Mouse (Mus musculus) spleen, adult 12 weeks (tissue): Measurements from ENCODE around the gene Nrros.
A peak's percentile ranks its signal among the peaks of the same experiment; 100 is the strongest.

Experiments
- DNase-seq: peaks from one replicate; pipeline ENCODE4 v3.0.0; 2022; ENCODE audit warnings: low spot score

The Nrros gene

DNA sequence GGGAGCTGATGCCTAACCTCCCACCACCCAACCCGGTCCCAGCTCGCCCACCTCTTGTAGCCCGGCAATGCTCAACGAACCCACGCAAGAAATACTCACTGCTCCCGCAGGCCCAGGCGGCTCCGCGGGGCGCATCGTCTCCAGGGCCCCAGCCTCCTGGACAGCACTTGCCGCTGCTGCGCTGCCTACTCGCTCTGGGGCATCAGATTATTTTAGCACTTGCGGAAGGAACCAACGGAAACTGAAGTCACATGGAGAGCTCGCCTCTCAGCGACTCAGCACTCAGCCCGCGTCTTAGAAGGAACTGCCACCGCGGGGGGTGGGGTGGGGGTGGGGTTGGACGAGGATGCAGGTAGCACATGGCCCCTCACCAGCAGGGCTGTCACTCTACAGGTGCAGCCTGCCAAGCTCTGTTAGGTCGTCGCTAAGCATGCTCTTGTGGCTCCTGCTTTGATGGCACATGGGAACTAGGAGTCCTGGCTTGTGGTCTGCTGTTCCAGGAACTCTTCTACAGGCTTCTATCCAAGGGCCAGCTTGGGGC, at the start of gene Nrros:
Nrros (minus strand) TSS at position 314 of the 541 bp plus-strand sequence.
- DNase-seq: peak; percentile 57

DNA sequence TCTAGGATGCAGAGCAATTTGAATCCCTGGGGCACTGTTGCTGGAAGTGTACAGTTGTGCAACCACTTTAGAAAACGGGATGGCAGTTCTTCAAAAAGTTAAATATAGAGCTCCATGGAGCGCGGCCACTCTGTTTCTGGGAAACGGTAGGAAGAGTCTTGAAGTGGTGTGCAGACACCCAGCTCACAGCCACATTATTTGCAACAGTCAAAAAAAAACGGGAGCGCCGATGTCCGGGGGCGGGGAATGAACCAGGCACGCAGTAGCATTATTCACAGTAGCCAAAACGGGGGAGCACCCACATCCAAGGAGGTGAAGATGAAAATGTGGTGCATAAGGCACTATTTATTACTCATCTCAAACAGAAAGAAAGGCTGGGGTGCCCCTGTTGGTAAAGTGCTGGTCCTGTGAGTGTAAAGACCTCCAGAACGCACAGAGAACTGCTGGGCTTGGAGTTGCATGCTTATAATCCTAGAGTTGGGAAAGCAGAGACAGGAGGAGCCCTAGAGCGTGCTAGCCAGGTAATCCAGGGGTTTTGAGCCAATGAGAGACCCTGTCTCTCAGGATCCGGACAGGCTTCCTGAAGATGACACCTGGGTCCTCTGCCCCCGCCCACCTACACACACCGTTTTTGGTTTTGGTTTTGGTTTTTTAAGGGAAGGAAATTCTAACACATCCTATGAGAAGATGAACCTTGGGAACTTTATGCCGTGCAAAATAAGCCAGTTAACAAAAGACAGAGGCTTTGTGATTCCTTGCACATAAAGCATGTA, 49.6 kb upstream of the Nrros start:
- no peak for DNase-seq

DNA sequence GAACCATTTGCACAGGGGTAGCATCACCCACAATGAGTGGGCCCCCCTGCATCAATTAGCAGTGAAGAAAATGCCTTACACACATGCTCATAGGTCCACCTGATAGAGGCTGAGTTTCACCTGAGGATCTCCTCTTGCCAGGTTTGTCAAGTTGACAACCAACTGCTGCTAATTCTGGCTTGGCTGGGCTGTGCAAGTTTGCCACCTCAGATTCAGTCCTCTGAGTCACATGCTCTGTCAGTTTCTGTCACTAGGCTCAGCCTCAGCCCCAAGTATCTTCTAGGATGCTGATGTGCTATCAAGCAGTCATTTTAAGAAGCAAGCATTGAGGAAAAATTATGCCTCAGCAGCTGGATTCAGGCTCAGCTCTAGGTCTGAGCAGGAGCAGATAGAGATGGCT, 48.8 kb upstream of the Nrros start:
- DNase-seq: no peak

DNA sequence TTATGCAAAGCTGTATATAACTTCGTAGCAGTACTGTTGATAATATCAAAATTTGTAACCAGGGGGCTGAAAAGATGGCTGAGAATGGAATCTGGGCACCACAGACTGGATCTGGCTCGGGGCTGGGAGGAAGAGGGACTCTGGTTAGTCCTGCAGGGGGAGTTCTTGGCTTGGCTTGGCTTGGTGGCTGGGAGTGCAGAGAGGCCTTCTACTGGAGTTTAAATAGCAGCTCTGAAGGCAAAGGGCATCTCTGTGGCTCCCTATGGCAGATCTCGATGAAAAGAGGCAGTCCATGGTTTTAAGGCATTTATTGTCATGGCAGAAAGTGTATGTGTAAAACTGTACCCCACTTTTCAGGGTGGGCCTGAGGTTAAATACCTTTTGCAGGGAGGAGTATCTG, 39.5 kb upstream of the Nrros start:
- DNase-seq: no peak

GRCm38 (mm10) chr16:32202681-32203080, 37.3 kb upstream of the Nrros start:
- peak; percentile 82 for DNase-seq

DNA sequence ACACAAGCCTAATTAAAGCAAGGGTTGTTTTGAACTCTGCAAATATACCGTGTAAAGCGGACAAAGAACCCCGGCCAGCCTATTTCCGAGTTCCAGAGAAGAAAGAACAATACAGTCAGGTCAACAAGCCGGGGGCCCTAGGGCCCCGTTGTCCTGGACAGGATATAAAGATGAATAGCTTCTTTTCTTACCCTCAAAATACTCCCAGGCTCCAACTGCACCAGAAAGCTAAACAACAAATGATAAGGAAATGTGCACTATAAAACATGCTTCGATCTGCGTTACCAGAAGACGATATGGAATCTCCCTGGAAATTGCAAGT, 35.6 kb upstream of the Nrros start:
- DNase-seq: no peak

DNA sequence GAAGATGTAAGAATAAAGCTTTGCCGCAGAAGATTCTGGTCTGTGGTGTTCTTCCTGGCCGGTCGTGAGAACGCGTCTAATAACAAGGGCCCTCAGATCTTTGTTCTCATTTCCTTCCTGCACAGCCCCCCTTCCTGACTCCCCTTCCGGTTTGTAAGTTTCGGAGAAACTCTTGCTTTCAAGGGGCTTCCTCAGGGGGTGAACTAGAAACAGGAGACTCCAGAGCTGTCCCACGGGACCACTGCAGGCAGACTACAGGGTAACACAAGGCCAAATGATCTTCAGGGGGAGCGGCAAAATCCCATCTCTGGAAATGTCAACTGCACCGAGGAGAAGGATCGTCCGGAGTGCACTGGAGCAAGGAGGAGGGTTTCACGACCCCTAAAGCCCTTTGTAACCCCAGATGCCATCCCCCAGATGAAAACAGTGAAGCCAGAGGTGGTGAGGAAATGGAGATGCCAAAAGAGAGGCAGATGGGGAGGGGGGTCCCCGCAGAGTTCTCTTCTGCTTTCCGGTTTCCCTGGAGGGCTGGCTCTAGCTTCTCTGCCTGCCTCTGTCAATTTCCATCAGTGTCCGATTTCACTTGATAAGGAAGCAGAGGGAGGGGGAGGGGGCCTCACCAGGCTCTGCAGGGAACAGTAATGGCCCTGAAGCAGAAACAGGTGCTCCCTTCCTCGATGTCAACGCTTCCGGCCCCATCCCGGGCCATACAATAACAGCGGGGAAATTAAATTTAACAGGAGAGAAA, 35.0 kb upstream of the Nrros start:
- peak; percentile 52 for DNase-seq

GRCm38 (mm10) chr16:32190011-32190441, 24.6 kb upstream of the Nrros start:
- DNase-seq: no peak

DNA sequence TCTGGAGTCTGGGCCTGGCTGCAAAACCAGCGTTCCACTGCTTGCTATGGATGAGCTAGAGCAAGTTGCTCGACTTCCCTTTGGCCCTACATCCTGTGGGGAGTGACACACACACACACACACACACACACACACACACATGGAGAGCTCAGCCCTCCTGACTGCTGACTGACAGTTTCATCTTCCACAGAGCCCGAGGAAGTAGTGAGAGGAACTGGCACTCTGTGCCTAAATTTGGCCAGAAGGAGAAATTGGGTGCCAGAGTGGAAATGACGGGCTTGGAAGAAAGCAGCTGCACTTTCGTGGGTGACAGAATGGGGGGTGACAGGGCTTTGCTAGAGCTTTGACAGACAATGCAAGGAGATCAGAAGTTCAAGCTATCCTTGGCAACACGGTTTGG, 23.7 kb upstream of the Nrros start:
- DNase-seq: no peak

DNA sequence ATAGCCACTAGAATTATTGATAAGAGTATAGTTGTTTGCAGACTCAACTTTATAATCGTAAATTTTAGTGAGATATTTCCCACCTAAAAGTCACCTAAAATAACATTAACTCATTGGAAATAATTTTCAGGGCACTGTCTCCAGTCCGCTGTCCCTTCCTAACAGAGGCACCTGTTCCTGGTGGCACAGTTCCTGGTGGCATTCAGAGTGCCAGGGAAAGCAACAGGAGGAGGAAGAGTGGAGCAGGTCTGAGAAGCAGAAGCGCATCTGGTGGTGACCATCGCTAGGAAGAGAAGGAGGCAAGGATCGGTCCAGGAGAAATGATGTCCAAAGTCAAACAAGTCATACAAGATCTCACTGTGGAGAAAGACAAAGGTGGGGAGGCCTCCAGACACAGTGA, 20.7 kb upstream of the Nrros start:
- no peak for DNase-seq

DNA sequence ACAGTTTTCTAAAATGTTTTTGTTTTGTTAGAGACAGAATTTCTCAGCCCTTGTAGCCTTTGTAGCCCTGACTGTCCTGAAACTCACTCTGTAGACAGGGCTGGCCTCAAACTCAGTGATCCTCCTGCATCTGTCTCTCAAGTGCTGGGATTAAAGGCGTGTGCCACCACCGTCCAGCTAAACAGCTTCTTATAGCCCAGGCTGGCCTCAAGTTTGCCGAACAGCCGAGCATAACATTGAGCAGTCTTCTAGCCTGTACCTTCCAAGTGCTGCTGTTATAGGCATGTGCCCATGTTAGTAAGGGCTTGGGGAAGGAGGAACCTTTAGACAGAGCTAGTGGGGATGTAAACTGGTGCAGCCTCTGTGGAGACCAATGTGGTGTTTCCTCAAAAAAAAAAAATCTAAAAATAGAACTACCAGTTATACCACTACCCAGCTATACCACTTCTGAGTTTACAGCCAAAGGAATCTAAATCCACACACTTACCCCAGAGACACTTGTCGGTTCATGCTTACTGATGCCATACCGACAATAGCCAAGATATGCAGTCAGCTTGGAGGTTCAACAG, 14.0 kb upstream of the Nrros start, which contains the start of gene Bex6:
Bex6 (plus strand) TSS at position 491 of the 569 bp plus-strand sequence.
- DNase-seq: no peak

DNA sequence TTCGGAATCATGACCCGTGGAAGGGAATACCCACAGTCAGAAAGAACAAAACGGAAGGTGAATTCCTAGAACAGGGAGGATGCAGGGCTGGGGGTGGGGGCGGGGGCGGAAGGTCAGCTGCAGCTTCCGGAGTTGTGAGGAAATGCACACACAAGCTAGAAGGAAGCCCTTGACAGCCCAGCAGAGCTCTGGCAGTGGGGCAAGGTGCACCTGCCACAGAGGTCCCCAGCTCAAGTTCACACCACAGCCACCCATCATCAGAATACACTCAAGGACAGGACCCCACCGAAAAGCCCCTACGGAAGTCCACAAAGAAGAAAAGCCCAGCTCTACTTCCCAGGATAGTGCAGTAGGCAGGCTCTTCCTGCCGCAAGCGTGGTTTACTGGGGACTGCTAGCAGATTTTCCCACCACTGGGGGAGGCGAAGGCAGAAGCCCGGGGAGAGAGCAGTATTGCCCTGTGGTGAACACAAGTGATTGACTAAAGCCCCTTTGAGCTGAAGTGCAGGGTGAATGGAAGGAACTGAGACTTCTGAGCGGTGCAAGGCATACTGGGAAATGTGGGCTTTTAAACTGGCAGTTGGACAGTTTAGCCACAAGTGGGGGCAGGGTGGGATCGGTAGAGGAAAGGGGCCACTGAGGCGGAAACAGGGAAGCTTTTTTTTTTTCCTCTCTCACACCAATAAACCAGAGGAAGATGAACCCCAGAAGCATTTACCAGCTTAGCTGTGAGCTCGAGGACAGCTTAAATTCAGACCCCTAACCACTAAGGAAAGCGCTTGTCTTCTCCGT, 11.7 kb upstream of the Nrros start:
- peak; percentile 21 for DNase-seq

DNA sequence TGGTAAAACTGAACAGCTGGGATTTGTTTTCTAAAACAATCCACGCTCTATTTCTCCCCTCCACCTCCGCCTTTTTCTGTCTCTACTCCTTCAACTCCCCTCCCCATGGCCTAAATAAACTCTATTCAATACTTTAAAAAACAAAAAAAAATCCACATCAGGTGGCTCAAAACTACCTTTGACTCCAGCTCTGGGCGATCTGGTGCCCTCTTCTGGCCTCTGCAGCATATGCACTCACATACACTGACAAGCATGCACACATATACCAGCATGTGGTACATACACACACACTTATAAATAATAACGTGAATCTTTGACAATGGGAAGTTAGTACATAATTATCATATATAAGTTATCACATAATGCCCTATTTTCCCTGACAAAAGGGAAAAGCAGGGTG, 9.6 kb upstream of the Nrros start:
- no peak for DNase-seq

GRCm38 (mm10) chr16:32174340-32175005, 9.1 kb upstream of the Nrros start:
- DNase-seq: no peak

GRCm38 (mm10) chr16:32173401-32173800, 8.0 kb upstream of the Nrros start:
- DNase-seq: no peak

DNA sequence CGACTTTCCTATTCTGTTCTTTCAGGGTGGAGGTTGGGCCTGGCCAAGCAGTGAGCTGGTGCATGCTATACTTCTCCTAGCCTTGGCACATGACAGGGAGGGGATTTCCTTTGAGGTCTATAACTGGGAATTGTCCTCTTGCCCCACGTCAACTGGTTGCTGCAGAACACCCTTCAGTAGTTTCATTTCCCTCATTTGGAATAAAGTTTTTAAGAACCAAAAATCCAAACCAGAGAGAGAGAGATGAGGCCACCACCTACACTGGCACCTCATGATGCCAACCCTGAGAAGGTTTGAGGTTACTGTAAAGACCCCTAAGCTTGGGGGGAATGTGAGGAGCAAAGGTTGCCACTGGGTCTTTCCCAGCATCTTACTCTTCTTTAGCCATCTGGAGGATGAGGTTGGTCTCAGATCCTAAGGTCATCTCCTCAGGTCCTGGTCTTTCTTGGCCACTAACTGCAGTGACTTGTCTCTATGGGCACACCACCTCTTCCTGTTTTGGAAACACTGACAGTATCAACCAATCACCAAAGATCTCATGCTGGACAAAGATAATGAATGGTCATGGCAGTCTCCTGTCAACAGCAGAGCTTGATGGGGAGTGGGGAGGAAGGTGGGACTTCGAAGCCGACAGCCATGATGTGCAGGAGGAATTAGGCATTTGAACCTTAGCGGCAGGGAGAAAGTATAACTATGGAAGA, 5.8 kb upstream of the Nrros start:
- no peak for DNase-seq

DNA sequence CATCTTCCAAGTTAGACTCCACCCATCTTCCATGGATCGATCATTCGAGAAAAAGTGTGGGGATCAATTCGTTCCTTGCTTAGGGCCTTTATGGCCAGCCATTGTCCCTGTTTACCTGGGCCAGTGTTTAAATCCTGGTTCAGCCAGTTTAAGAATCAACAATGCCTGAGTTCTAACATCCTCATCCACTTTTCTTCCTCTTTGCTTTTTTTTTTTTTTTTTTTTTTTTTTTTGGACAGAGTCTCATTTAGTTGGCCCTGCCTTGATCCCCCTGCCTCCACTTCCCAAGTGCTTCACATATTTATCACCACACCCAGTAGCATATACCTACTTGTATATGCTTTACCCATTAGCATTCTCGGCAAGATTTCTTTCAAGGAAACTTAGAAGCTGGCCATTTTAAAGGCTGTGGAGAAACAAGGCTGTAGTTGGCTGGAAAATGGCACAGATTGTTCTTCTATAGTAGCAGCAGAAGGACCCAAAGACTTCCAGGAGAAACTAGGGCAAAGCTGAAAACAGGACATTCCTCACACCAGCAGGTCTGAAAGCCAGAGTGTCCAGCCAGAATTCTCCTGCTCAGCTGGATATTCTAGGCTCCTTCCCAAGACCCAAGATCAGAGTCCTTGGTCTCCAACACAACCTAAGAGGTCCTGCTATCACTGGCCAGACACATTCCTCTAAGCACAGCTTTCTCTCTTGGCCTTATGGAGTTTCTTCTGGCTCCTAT, 2.6 kb upstream of the Nrros start:
- no peak for DNase-seq

DNA sequence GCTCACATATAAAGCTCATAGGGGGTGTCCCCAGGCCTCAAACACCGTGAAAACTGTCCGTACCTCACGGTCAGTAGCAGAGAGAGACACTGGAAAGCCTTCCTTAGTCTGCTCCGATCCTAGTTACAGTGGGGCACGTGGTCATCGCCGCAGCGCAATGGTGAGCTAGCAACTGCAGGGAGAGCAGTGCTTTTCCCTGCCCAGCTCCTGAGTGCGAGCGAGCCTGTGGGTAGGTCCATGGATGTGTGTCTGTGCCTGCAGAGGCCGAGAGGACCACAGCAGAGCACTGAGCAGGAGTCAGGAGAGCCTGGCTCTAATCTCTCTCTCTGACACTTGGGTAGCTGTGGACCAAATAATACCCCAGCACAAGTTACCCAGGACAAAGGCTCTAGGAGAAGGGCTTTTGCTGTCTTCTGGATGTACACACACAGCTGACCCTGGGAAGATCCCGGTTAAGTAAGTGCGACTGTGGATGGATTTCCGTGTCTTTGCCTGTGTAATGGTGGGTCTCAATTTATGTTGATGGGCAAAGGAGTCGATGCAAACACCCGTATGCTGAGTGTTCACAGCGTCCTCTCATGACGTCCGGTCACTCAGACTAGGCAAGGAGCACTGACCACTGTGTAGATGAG, 882 bp downstream of the Nrros start:
- DNase-seq: peak; percentile 20

DNA sequence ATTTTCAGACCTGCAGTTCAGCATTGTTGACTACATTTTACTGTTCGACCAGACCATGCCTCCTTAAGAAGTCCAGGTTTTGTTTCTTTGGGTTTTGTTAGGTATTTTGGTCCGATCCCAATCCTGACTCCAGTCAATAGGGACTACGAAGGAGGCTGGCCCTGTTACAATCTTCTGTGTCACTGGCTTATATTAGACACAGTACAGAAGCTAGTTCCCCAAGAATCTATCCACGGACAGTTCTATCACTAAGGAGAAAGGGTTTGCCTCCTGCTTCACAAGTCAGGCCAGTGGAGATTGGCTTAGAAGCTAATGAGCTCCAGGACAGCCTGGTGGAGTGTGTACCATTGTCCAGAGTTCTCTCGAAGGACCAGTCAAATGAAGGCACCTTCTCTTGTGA, 1.5 kb downstream of the Nrros start:
- DNase-seq: no peak

DNA sequence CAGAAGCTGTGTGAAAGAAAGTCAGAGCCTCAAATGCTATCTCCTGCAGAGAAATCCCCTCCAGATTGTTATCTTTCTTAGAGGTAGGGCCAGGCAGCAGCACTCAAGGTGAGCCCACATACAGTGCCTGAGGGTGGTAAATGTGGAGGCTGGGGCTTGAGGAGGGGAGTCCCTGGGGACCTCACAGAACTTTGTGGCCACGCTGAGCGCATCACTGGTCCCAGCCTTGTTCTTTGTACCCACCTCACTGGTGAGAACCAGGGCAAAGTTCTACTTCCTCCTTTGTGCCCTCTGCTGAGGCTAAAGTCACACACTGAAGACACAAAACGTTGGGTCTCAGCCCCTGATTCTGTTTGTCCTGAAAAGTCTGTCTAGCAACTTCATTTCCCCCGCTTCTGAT, 2.0 kb downstream of the Nrros start:
- peak; percentile 59 for DNase-seq
